Mouse (Mus musculus) CH12.LX (cell line): ENCODE measurements around the gene Tcf7l1. TPM values are rescaled to one million over a fixed set of nuclear protein-coding genes. Genes with fewer than 3 reads are reported as not detected.

ENCODE experiments used
- DNase-seq: peaks from one replicate; pipeline ENCODE4 v3.0.0-alpha.2; 2013; ENCODE audit errors: extremely low read depth
- H3K27ac ChIP-seq: 2 replicates; pipeline ENCODE4 v1.5.1; 2012; ENCODE audit warnings: low read depth, mild to moderate bottlenecking, control low read depth, moderate library complexity; ENCODE audit not compliant: insufficient read depth
- H3K27me3 ChIP-seq: replicated peaks from 2 replicates; pipeline ENCODE3; 2012; ENCODE audit warnings: inconsistent platforms
- H3K36me3 ChIP-seq, 2 experiments: replicated peaks in 1 of 2; 2 replicates each; pipeline versions ENCODE3 to v1.6.1; 2012; ENCODE audit warnings: inconsistent platforms in 1 of 2, low read length in 1 of 2, mild to moderate bottlenecking in 1 of 2, mixed read lengths in 1 of 2, moderate library complexity in 1 of 2; ENCODE audit not compliant: control insufficient read depth in 1 of 2, insufficient read depth in 1 of 2
- H3K4me1 ChIP-seq, 2 experiments: 2 replicates each; pipeline ENCODE4 v1.6.1; 2012; ENCODE audit warnings: inconsistent platforms in 1 of 2, moderate library complexity in 1 of 2; ENCODE audit not compliant: insufficient read depth in 2 of 2, control insufficient read depth in 1 of 2
- H3K4me2 ChIP-seq: 2 replicates; pipeline ENCODE4 v1.6.1; 2012; ENCODE audit warnings: low read depth, mild to moderate bottlenecking, control low read depth; ENCODE audit not compliant: poor library complexity, insufficient read depth, severe bottlenecking
- H3K4me3 ChIP-seq, 3 experiments: fragments of 150-350 bp in 1 of 3; sonication (generic) in 1 of 3; replicated peaks in 1 of 3; 2 replicates each; pipeline versions ENCODE3 to v1.5.1; 2011 to 2012; ENCODE audit warnings: low read depth in 2 of 3, low read length in 2 of 3, mild to moderate bottlenecking in 2 of 3, moderate library complexity in 2 of 3, control low read depth in 1 of 3, improper control_type of control experiment in 1 of 3, inconsistent platforms in 1 of 3, mixed read lengths in 1 of 3; ENCODE audit not compliant: poor library complexity in 1 of 3
- H3K79me2 ChIP-seq: replicated peaks from 2 replicates; pipeline ENCODE4 v1.6.1; 2012; ENCODE audit warnings: mild to moderate bottlenecking, moderate library complexity; ENCODE audit not compliant: control insufficient read depth, poor library complexity, insufficient read depth, severe bottlenecking; ENCODE audit errors: extremely low read depth
- H3K9ac ChIP-seq: 2 replicates; pipeline ENCODE4 v1.6.1; 2012; ENCODE audit warnings: low read depth, mild to moderate bottlenecking, control low read depth, moderate library complexity; ENCODE audit not compliant: insufficient read depth
- H3K9me3 ChIP-seq: replicated peaks from 2 replicates; pipeline ENCODE3; 2012; ENCODE audit warnings: low read length, inconsistent platforms, mixed read lengths
- BHLHE40 ChIP-seq: IDR thresholded peaks from 2 replicates; pipeline ENCODE4 v1.6.1; 2011; ENCODE audit warnings: mild to moderate bottlenecking, low read depth, low read length, improper control_type of control experiment
- CHD1 ChIP-seq: IDR thresholded peaks from 2 replicates; pipeline ENCODE4 v1.6.1; 2012; ENCODE audit warnings: low read depth, low read length, improper control_type of control experiment, inconsistent platforms
- E2F4 ChIP-seq: IDR thresholded peaks from 2 replicates; pipeline ENCODE4 v1.6.1; 2011; ENCODE audit warnings: low read depth, low read length, improper control_type of control experiment; ENCODE audit not compliant: insufficient replicate concordance
- ELF1 ChIP-seq: IDR thresholded peaks from 2 replicates; pipeline ENCODE4 v1.6.1; 2014; ENCODE audit warnings: low read depth, mild to moderate bottlenecking, inconsistent platforms, low read length, improper control_type of control experiment
- EP300 ChIP-seq: IDR thresholded peaks from 2 replicates; pipeline ENCODE4 v1.6.1; 2011; ENCODE audit warnings: low read length, improper control_type of control experiment
- ETS1 ChIP-seq: conservative IDR thresholded peaks from 2 replicates; pipeline ENCODE4 v1.6.1; 2012; ENCODE audit warnings: low read depth, mild to moderate bottlenecking, inconsistent platforms, low read length, improper control_type of control experiment, moderate library complexity
- GABPA ChIP-seq: IDR thresholded peaks from 2 replicates; pipeline ENCODE4 v1.6.1; 2012; ENCODE audit warnings: low read depth, low read length, improper control_type of control experiment, inconsistent platforms; ENCODE audit not compliant: insufficient replicate concordance
- HCFC1 ChIP-seq: IDR thresholded peaks from 2 replicates; pipeline ENCODE4 v1.6.1; 2012; ENCODE audit warnings: low read depth, mild to moderate bottlenecking, inconsistent platforms, low read length, improper control_type of control experiment
- IRF4 ChIP-seq: IDR thresholded peaks from 2 replicates; pipeline ENCODE4 v1.6.1; 2014; ENCODE audit warnings: low read depth, mild to moderate bottlenecking, inconsistent platforms, low read length, improper control_type of control experiment
- JUN ChIP-seq: IDR thresholded peaks from 2 replicates; pipeline ENCODE4 v1.6.1; 2011; ENCODE audit warnings: low read depth, mild to moderate bottlenecking, low read length, improper control_type of control experiment, moderate library complexity; ENCODE audit not compliant: insufficient read depth
- KAT2A ChIP-seq: IDR thresholded peaks from 2 replicates; pipeline ENCODE4 v1.6.1; 2012; ENCODE audit warnings: low read length, improper control_type of control experiment, inconsistent platforms; ENCODE audit not compliant: insufficient replicate concordance
- MAFK ChIP-seq: IDR thresholded peaks from 2 replicates; pipeline ENCODE4 v1.6.1; 2011; ENCODE audit warnings: low read length, improper control_type of control experiment; ENCODE audit not compliant: insufficient replicate concordance
- MAZ ChIP-seq: IDR thresholded peaks from 2 replicates; pipeline ENCODE4 v1.6.1; 2012; ENCODE audit warnings: low read depth, mild to moderate bottlenecking, inconsistent platforms, low read length, improper control_type of control experiment, moderate library complexity
- MEF2A ChIP-seq: IDR thresholded peaks from 2 replicates; pipeline ENCODE4 v1.6.1; 2014; ENCODE audit warnings: low read depth, mild to moderate bottlenecking, inconsistent platforms, low read length, improper control_type of control experiment, borderline replicate concordance
- MXI1 ChIP-seq: IDR thresholded peaks from 2 replicates; pipeline ENCODE4 v1.6.1; 2011; ENCODE audit warnings: mild to moderate bottlenecking, low read depth, low read length, improper control_type of control experiment
- NELFE ChIP-seq: IDR thresholded peaks from 2 replicates; pipeline ENCODE4 v1.6.1; 2011; ENCODE audit warnings: low read depth, low read length, improper control_type of control experiment
- NRF1 ChIP-seq: IDR thresholded peaks from 2 replicates; pipeline ENCODE4 v1.6.1; 2014; ENCODE audit warnings: low read depth, mild to moderate bottlenecking, inconsistent platforms, low read length, improper control_type of control experiment, moderate library complexity
- POLR2A ChIP-seq: IDR thresholded peaks from 2 replicates; pipeline ENCODE4 v1.6.1; 2011; ENCODE audit warnings: low read depth, mild to moderate bottlenecking, improper control_type of control experiment, low read length
- POLR2AphosphoS2 ChIP-seq: IDR thresholded peaks from 2 replicates; pipeline ENCODE4 v1.6.1; 2011; ENCODE audit warnings: low read depth, low read length, improper control_type of control experiment
- RAD21 ChIP-seq: IDR thresholded peaks from 2 replicates; pipeline ENCODE4 v1.6.1; 2011; ENCODE audit warnings: low read depth, mild to moderate bottlenecking, low read length, improper control_type of control experiment, moderate library complexity
- SIN3A ChIP-seq: IDR thresholded peaks from 2 replicates; pipeline ENCODE4 v1.6.1; 2012; ENCODE audit warnings: low read length, improper control_type of control experiment, inconsistent platforms
- TCF12 ChIP-seq: IDR thresholded peaks from 2 replicates; pipeline ENCODE4 v1.6.1; 2014; ENCODE audit warnings: low read depth, mild to moderate bottlenecking, inconsistent platforms, low read length, improper control_type of control experiment
- USF2 ChIP-seq: conservative IDR thresholded peaks from 2 replicates; pipeline ENCODE4 v1.6.1; 2011; ENCODE audit warnings: low read depth, low read length, improper control_type of control experiment
- ZMIZ1 ChIP-seq: IDR thresholded peaks from 2 replicates; pipeline ENCODE4 v1.6.1; 2012; ENCODE audit warnings: low read depth, mild to moderate bottlenecking, inconsistent platforms, low read length, improper control_type of control experiment
- dilution Hi-C: fragments of 300-500 bp; cut with MboI; formaldehyde crosslinking; loops from 2 replicates; pipeline ENCODE4 v1.14.3; 2020; ENCODE audit warnings: low sequenced_read_pairs; ENCODE audit not compliant: extremely low pct_unique_long_range_greater_than_20kb, extremely low pct_ligation_motif_present
- in situ Hi-C: fragments of 300-500 bp; cut with MboI; formaldehyde crosslinking; loops from 3 replicates; pipeline ENCODE4 v1.14.3; 2019; ENCODE audit warnings: low sequenced_read_pairs, low pct_ligation_motif_present, low pct_unique_long_range_greater_than_20kb, mixed read lengths
- polyA plus RNA-seq: library from polyadenylated mRNA; unstranded; fragments of >175 nt; gene quantifications from 2 replicates; pipeline ENCODE4 v1.2.1, GENCODE M21; 2012; ENCODE audit warnings: low read depth; ENCODE audit not compliant: insufficient read length
- total RNA-seq, 2 experiments: library from RNA; depleted of rRNA; stranded (reverse); fragments of 300-350 nt in 1 of 2; fragments of >200 nt in 1 of 2; gene quantifications; 2 replicates each; pipeline ENCODE4 v1.2.3; 2012 to 2014

Tcf7l1 gene
- total and polyA plus RNA-seq, 3 experiments, result 0.13 to 9.9 (median 0.47) TPM

DNA sequence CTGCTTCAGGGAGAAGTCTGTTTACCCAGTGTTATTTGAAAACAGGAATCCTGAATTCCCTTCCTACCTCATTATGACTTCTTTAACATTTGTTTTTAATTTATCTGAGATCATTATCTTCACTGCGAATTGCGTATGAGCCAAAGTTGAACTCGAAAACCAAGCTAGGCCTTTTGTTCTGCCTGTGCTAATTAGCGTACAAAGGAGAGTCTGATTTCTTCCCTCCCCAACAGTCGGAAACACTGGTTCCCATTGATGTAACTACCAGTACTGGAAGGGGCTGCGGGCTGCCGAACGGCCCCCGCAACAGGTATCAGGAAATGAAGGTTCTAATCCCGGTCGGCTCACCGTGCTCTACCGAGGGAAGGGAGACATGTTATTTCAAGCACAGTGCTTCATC lies 19.7 kb downstream of the Tcf7l1 start:
- no peak overlapping the region for H3K4me3 ChIP-seq
- H3K27me3 ChIP-seq, result no peaks in the 10 kb centered on the region
- H3K36me3 ChIP-seq, result no peaks in the 10 kb centered on the region
- DNase-seq, result no peak
- H3K79me2 ChIP-seq, result no peaks in the 10 kb centered on the region
- H3K27ac ChIP-seq, result no peak overlapping the region
- no peak overlapping the region for H3K9ac ChIP-seq
- no peaks in the 10 kb centered on the region for H3K9me3 ChIP-seq
- H3K4me2 ChIP-seq, result no peak overlapping the region
- dilution Hi-C loops, result no loop called here
- no peak for TF ChIP-seq MEF2A
- TF ChIP-seq BHLHE40, result no peak
- no peak for TF ChIP-seq ELF1
- TF ChIP-seq JUN, result no peak
- TF ChIP-seq ETS1, result no peak
- TF ChIP-seq EP300, result no peak
- no peak for TF ChIP-seq KAT2A
- no peak for TF ChIP-seq NRF1
- TF ChIP-seq MAZ, result no peak
- no peak for TF ChIP-seq GABPA
- no peak for TF ChIP-seq POLR2AphosphoS2
- no peak for TF ChIP-seq ZMIZ1
- TF ChIP-seq IRF4, result no peak
- TF ChIP-seq MAFK, result no peak
- TF ChIP-seq POLR2A, result no peak
- in situ Hi-C loops, result no loop called here
- H3K4me1 ChIP-seq, result peaks cover 0 to 5% of the 10 kb centered on the region in 2 experiments; a peak in 1 of 4 replicates

GRCm38 (mm10) chr6:72768804-72769203 lies 20.2 kb downstream of the Tcf7l1 start:
- no peak for DNase-seq
- TF ChIP-seq EP300, result no peak
- TF ChIP-seq POLR2AphosphoS2, result no peak
- TF ChIP-seq NELFE, result no peak
- no peak for TF ChIP-seq GABPA
- no peak for TF ChIP-seq HCFC1
- no peak for TF ChIP-seq CHD1
- TF ChIP-seq RAD21, result no peak
- no peak for TF ChIP-seq ELF1
- TF ChIP-seq SIN3A, result no peak
- TF ChIP-seq JUN, result no peak
- TF ChIP-seq TCF12, result no peak
- TF ChIP-seq MXI1, result no peak
- TF ChIP-seq IRF4, result no peak
- TF ChIP-seq MAZ, result no peak
- TF ChIP-seq POLR2A, result no peak
- no peak for TF ChIP-seq USF2
- TF ChIP-seq ZMIZ1, result no peak
- no peak for TF ChIP-seq E2F4
- Histone ChIP-seq H3K4me1 (peaks cover 0 to 5% of the 10 kb centered on the region in 2 experiments; a peak in 1 of 4 replicates), H3K79me2 (no peaks in the 10 kb centered on the region), H3K4me2 (no peak overlapping the region), H3K9ac (no peak overlapping the region), H3K36me3 (no peaks in the 10 kb centered on the region), H3K9me3 (no peaks in the 10 kb centered on the region), H3K27ac (no peak overlapping the region), H3K27me3 (no peaks in the 10 kb centered on the region), H3K4me3 (no peak overlapping the region)
- in situ Hi-C loops (no loop called here), dilution Hi-C loops (no loop called here)
